Mouse (Mus musculus) stomach, postnatal 0 days (tissue): ENCODE results near the gene Acox2.

Source experiments
- CTCF ChIP-seq: IDR thresholded peaks from 2 replicates; pipeline ENCODE4 v1.5.1; 2016; ENCODE audit warnings: antibody characterized with exemption, low read depth, mild to moderate bottlenecking, moderate library complexity
- EP300 ChIP-seq: optimal IDR thresholded peaks from 2 replicates; pipeline ENCODE3; 2016; ENCODE audit warnings: antibody characterized with exemption

- TF ChIP-seq CTCF (no peak), EP300 (no peak)
Observed at GRCm38 (mm10) chr14:8191331-8191965, 67.7 kb downstream of the Acox2 start.
